Mouse (Mus musculus): Measurements from ENCODE around the gene Slc2a1. TPM values are rescaled to one million over a fixed set of nuclear protein-coding genes. Genes with fewer than 3 reads are reported as not detected.

Gene Slc2a1
- 526 and 1,358 TPM in 2 replicates for total RNA-seq (2012; rRNA removed)

DNA sequence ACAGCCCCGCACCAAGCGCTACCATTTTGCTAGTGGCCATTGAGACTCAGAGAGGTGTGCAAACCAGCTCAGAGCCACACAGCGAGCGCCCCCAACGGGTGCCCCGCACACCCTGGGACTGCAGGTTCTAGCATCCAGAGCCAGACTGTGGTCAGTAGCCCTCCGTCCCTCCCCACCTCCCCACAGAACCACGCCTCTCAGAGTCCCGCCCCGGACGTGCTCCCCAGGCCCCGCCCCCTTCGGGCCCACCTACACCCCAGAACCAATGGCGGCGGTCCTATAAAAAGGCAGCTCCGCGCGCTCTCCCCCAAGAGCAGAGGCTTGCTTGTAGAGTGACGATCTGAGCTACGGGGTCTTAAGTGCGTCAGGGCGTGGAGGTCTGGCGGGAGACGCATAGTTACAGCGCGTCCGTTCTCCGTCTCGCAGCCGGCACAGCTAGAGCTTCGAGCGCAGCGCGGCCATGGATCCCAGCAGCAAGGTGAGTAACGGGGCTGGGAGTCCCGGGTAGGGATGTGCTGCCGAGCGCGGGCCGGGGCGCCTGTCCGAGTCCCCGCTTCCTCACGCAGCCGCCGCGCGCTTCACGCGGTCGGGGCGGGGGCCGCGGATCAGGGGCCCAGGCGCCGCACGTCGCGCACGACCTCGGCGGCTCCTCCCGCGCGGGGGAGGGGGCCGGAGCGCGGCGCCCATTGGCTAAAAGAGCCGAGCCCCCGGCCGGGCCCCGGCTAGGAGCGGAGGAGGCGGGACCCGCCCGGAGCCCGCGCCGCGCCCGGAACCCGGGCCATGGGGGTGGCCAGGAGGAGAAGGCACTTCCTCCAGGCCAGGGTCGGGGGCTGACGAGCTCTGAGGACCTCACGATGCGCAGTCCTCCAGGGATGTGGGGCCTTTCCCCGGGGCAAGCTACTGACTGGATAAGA lies at the start of gene Slc2a1:
Slc2a1 (plus strand) TSS at position 217 of the 914 bp plus-strand sequence.
- no peaks in the 10 kb centered on the region for H3K9me3 ChIP-seq (ENCODE audit: control insufficient read depth, insufficient read depth, low read depth, low read length)
- H3K4me3 ChIP-seq (ENCODE audit: insufficient read depth in 1 of 2, low read depth in 1 of 2, low read length in 2 of 2, poor library complexity in 1 of 2, severe bottlenecking in 1 of 2), result peak within 1 kb of the TSS; percentile 93 to 97
- no peak for TF ChIP-seq MAFK (IDR thresholded peaks at IDR 0.05; ENCODE audit: insufficient read depth, low read depth, low read length)
- TF ChIP-seq ZNF384 (IDR thresholded peaks at IDR 0.05; ENCODE audit: low read depth, low read length), result no peak
- peak; percentile 18; the same call in 1 of the 2 replicates for TF ChIP-seq HCFC1 (IDR thresholded peaks at IDR 0.05; ENCODE audit: borderline replicate concordance, insufficient read depth, low read length)
- no peak for TF ChIP-seq CHD2 (IDR thresholded peaks at IDR 0.05; ENCODE audit: low read depth, low read length)
- TF ChIP-seq ZC3H11A (IDR thresholded peaks at IDR 0.05; ENCODE audit: borderline replicate concordance, low read depth, low read length), result peak; percentile 67
- peak within 1 kb of the TSS; percentile 95 for H3K27ac ChIP-seq (ENCODE audit: insufficient read depth, low read depth, low read length, poor library complexity, severe bottlenecking)
- H3K36me3 ChIP-seq (ENCODE audit: control insufficient read depth, insufficient read depth, low read length, poor library complexity, severe bottlenecking), result peaks cover 34% of the 10 kb centered on the region
- in situ Hi-C loops (cut with MboI; ENCODE audit: low sequenced_read_pairs in 2 of 2, unreplicated experiment in 2 of 2), result loop anchor here in 1 of 2 experiments (25.0 kb wide), 1 partner anchor 96 kb away; no protein-coding TSS in a partner anchor
- H3K9ac ChIP-seq (ENCODE audit: insufficient read depth, low read depth, low read length, poor library complexity, severe bottlenecking), result peak within 1 kb of the TSS; percentile 97
- DNase-seq (ENCODE audit: low read depth, low spot score), result peak; percentile 98
- H3K4me1 ChIP-seq (ENCODE audit: control insufficient read depth in 2 of 2, insufficient read depth in 2 of 2, low read length in 2 of 2, poor library complexity in 1 of 2), result peaks cover 13 to 35% of the 10 kb centered on the region in 2 experiments; a peak in 3 of 4 replicates

DNA sequence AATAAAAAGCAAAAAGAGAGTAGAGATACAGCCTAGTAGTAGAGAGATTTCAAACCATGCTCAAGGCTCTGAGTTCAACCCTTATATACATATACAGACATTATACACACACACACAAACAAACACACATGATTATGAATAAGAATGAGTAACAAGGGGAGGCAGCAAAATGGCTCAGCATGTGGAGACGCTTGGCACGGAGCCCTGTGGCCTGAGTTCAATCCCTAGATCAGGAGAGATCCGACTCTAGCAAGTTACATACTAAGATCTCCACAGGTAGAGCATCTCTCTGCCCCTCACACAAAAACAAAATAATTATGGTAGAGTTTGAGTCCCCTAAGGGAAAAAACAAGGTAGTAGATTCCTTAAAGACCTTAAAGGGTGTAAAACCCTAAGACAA lies 41.7 kb upstream of the Slc2a1 start:
- TF ChIP-seq CHD2 (IDR thresholded peaks at IDR 0.05; ENCODE audit: low read depth, low read length) (no peak), ZNF384 (IDR thresholded peaks at IDR 0.05; ENCODE audit: low read depth, low read length) (no peak), ZC3H11A (IDR thresholded peaks at IDR 0.05; ENCODE audit: borderline replicate concordance, low read depth, low read length) (no peak), MAFK (IDR thresholded peaks at IDR 0.05; ENCODE audit: insufficient read depth, low read depth, low read length) (no peak), HCFC1 (IDR thresholded peaks at IDR 0.05; ENCODE audit: borderline replicate concordance, insufficient read depth, low read length) (no peak)
- in situ Hi-C loops (cut with MboI; ENCODE audit: low sequenced_read_pairs in 2 of 2, unreplicated experiment in 2 of 2), result no loop called here
- H3K9ac ChIP-seq (ENCODE audit: insufficient read depth, low read depth, low read length, poor library complexity, severe bottlenecking), result no peak overlapping the region
- H3K27ac ChIP-seq (ENCODE audit: insufficient read depth, low read depth, low read length, poor library complexity, severe bottlenecking), result no peak overlapping the region
- H3K4me1 ChIP-seq (ENCODE audit: control insufficient read depth in 2 of 2, insufficient read depth in 2 of 2, low read length in 2 of 2, poor library complexity in 1 of 2), result peaks cover 20 to 24% of the 10 kb centered on the region in 2 experiments
- H3K9me3 ChIP-seq (ENCODE audit: control insufficient read depth, insufficient read depth, low read depth, low read length), result no peaks in the 10 kb centered on the region
- no peak for DNase-seq (ENCODE audit: low read depth, low spot score)
- 0 out of 4 replicates have a peak overlapping the region, but pooled peaks of 1 of the 2 experiments have one; percentile 13 for H3K4me3 ChIP-seq (ENCODE audit: insufficient read depth in 1 of 2, low read depth in 1 of 2, low read length in 2 of 2, poor library complexity in 1 of 2, severe bottlenecking in 1 of 2)
- no peaks in the 10 kb centered on the region for H3K36me3 ChIP-seq (ENCODE audit: control insufficient read depth, insufficient read depth, low read length, poor library complexity, severe bottlenecking)

GRCm38 (mm10) chr4:119067204-119067603 lies 41.3 kb upstream of the Slc2a1 start:
- no peak for DNase-seq (ENCODE audit: low read depth, low spot score)
- no peak for TF ChIP-seq HCFC1 (IDR thresholded peaks at IDR 0.05; ENCODE audit: borderline replicate concordance, insufficient read depth, low read length)
- no peak for TF ChIP-seq ZNF384 (IDR thresholded peaks at IDR 0.05; ENCODE audit: low read depth, low read length)
- TF ChIP-seq ZC3H11A (IDR thresholded peaks at IDR 0.05; ENCODE audit: borderline replicate concordance, low read depth, low read length), result no peak
- TF ChIP-seq MAFK (IDR thresholded peaks at IDR 0.05; ENCODE audit: insufficient read depth, low read depth, low read length), result no peak
- no peak for TF ChIP-seq CHD2 (IDR thresholded peaks at IDR 0.05; ENCODE audit: low read depth, low read length)
- peaks cover 20 to 24% of the 10 kb centered on the region in 2 experiments for H3K4me1 ChIP-seq (ENCODE audit: control insufficient read depth in 2 of 2, insufficient read depth in 2 of 2, low read length in 2 of 2, poor library complexity in 1 of 2)
- no peaks in the 10 kb centered on the region for H3K36me3 ChIP-seq (ENCODE audit: control insufficient read depth, insufficient read depth, low read length, poor library complexity, severe bottlenecking)
- 0 out of 4 replicates have a peak overlapping the region, but pooled peaks of 1 of the 2 experiments have one; percentile 13 for H3K4me3 ChIP-seq (ENCODE audit: insufficient read depth in 1 of 2, low read depth in 1 of 2, low read length in 2 of 2, poor library complexity in 1 of 2, severe bottlenecking in 1 of 2)
- H3K9ac ChIP-seq (ENCODE audit: insufficient read depth, low read depth, low read length, poor library complexity, severe bottlenecking), result no peak overlapping the region
- H3K9me3 ChIP-seq (ENCODE audit: control insufficient read depth, insufficient read depth, low read depth, low read length), result no peaks in the 10 kb centered on the region
- in situ Hi-C loops (cut with MboI; ENCODE audit: low sequenced_read_pairs in 2 of 2, unreplicated experiment in 2 of 2), result no loop called here
- no peak overlapping the region for H3K27ac ChIP-seq (ENCODE audit: insufficient read depth, low read depth, low read length, poor library complexity, severe bottlenecking)

DNA sequence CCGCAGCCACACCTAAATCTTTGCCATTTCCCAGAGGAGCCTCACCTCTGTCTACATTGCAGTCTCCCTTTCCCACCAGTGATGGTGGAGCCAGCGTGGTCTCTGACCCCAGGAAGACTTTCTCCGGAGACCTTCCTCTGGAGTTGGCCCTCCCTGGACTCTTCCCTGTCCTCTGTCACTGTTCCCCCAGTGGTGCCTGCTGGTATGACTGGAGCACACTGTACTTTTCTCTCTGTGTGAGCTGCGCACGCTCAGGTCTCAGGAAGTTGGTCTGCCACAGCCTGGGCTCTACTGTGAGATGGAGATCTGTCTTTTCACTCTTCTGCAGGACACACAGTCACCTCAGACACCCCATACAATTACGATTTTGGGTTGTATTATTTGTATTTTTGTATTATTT lies 39.6 kb upstream of the Slc2a1 start:
- in situ Hi-C loops (cut with MboI; ENCODE audit: low sequenced_read_pairs in 2 of 2, unreplicated experiment in 2 of 2), result no loop called here
- Histone ChIP-seq H3K9ac (ENCODE audit: insufficient read depth, low read depth, low read length, poor library complexity, severe bottlenecking) (peak overlapping the region; percentile 39; the same call in 1 of the 2 replicates), H3K9me3 (ENCODE audit: control insufficient read depth, insufficient read depth, low read depth, low read length) (no peaks in the 10 kb centered on the region), H3K27ac (ENCODE audit: insufficient read depth, low read depth, low read length, poor library complexity, severe bottlenecking) (no peak overlapping the region), H3K4me3 (ENCODE audit: insufficient read depth in 1 of 2, low read depth in 1 of 2, low read length in 2 of 2, poor library complexity in 1 of 2, severe bottlenecking in 1 of 2) (peak overlapping the region in 1 of 2 experiments; percentile 38; a peak in 2 of 4 replicates), H3K4me1 (ENCODE audit: control insufficient read depth in 2 of 2, insufficient read depth in 2 of 2, low read length in 2 of 2, poor library complexity in 1 of 2) (peaks cover 21 to 31% of the 10 kb centered on the region in 2 experiments), H3K36me3 (ENCODE audit: control insufficient read depth, insufficient read depth, low read length, poor library complexity, severe bottlenecking) (no peaks in the 10 kb centered on the region)
- TF ChIP-seq ZNF384 (IDR thresholded peaks at IDR 0.05; ENCODE audit: low read depth, low read length) (no peak), ZC3H11A (IDR thresholded peaks at IDR 0.05; ENCODE audit: borderline replicate concordance, low read depth, low read length) (no peak), MAFK (IDR thresholded peaks at IDR 0.05; ENCODE audit: insufficient read depth, low read depth, low read length) (no peak)
- no peak for DNase-seq (ENCODE audit: low read depth, low spot score)
